Mouse (Mus musculus) layer of hippocampus, adult 18-20 months (tissue): ENCODE measurements around the gene Slc6a14. TPM values are rescaled to one million over a fixed set of nuclear protein-coding genes. Genes with fewer than 3 reads are reported as not detected.

Experiments used
- DNase-seq, 2 experiments: peaks; one replicate each; pipeline ENCODE4 v3.0.0; 2022; ENCODE audit warnings: low spot score in 2 of 2
- long read RNA-seq: library from polyadenylated mRNA; stranded (forward); transcript quantifications from one replicate; pipeline ENCODE4 v2.0.0, GENCODE M21; 2021
- total RNA-seq, 2 experiments: library from RNA; stranded (reverse); gene quantifications; 2 replicates each; pipeline ENCODE4 v1.2.3; 2021

Slc6a14 gene
- not detected for total RNA-seq
- long read RNA-seq: 0 reads

GRCm38 (mm10) chrX:21714829-21715228 is at the start of gene Slc6a14:
Gene Slc6a14 (plus strand): TSS chrX:21714896.
- DNase-seq: no peak

- no peak for DNase-seq
These were observed 43.8 kb upstream of the Slc6a14 start for GRCm38 (mm10) chrX:21670896-21671295.

GRCm38 (mm10) chrX:21695220-21695619 is 19.5 kb upstream of the Slc6a14 start:
- no peak for DNase-seq

- no peak for DNase-seq
These were observed 19.0 kb upstream of the Slc6a14 start for GRCm38 (mm10) chrX:21695687-21696086.

- DNase-seq: no peak
These were observed 13.1 kb upstream of the Slc6a14 start for GRCm38 (mm10) chrX:21701646-21702045.

- no peak for DNase-seq
These were observed 10.2 kb upstream of the Slc6a14 start for GRCm38 (mm10) chrX:21704470-21704869.

GRCm38 (mm10) chrX:21715293-21715692 is 597 bp downstream of the Slc6a14 start:
- no peak for DNase-seq

GRCm38 (mm10) chrX:21716885-21717284 is 2.2 kb downstream of the Slc6a14 start:
- no peak for DNase-seq

- DNase-seq: no peak
These were observed 30.3 kb downstream of the Slc6a14 start, which contains the start of gene Gm28269 for GRCm38 (mm10) chrX:21744997-21745396. Gene Gm28269 (minus strand): TSS chrX:21745097.

Other genes starting within 250 kb of the Slc6a14 start
- under 1 TPM; 0.40 to 0.56 TPM for gene Agtr2, start 230.4 kb upstream of the Slc6a14 start, total RNA-seq
- gene Gm28269, start 30.2 kb downstream of the Slc6a14 start, total RNA-seq: not detected